Mouse (Mus musculus): ENCODE measurements at regions not wholly inside any gene's neighbourhood (a gene's known extent, or its start where the extent isn't known, plus 50 kb on each side); places are given as distances from the start of the nearest gene placed in this dataset.

GRCm38 (mm10) chr11:114270358-114271072 is 203.7 kb upstream of the Sdk2 start:
- DNase-seq (ENCODE audit: low read depth, low spot score), result no peak

- no peak for DNase-seq (ENCODE audit: low read depth, low spot score)
Measured at GRCm38 (mm10) chr11:114261959-114262358, 195.1 kb upstream of the Sdk2 start.

- no peak for DNase-seq (ENCODE audit: low read depth, low spot score)
Measured at GRCm38 (mm10) chr11:114258218-114258617, 191.4 kb upstream of the Sdk2 start.

- no peak for DNase-seq (ENCODE audit: low read depth, low spot score)
Measured at GRCm38 (mm10) chr11:114257756-114258155, 190.9 kb upstream of the Sdk2 start.

GRCm38 (mm10) chr11:114257061-114257460 is 190.2 kb upstream of the Sdk2 start:
- no peak for DNase-seq (ENCODE audit: low read depth, low spot score)

- no peak for DNase-seq (ENCODE audit: low read depth, low spot score)
Measured at GRCm38 (mm10) chr11:114254344-114254743, 187.5 kb upstream of the Sdk2 start.

- DNase-seq (ENCODE audit: low read depth, low spot score), result no peak
Measured at GRCm38 (mm10) chr11:114251614-114252013, 184.8 kb upstream of the Sdk2 start.

GRCm38 (mm10) chr11:114249215-114249614 is 182.4 kb upstream of the Sdk2 start:
- no peak for DNase-seq (ENCODE audit: low read depth, low spot score)

GRCm38 (mm10) chr11:114248261-114248898 is 181.5 kb upstream of the Sdk2 start:
- DNase-seq (ENCODE audit: low read depth, low spot score), result no peak

- no peak for DNase-seq (ENCODE audit: low read depth, low spot score)
Measured at GRCm38 (mm10) chr11:114239311-114239803, 172.5 kb upstream of the Sdk2 start.

GRCm38 (mm10) chr11:114238801-114239200 is 172.0 kb upstream of the Sdk2 start:
- DNase-seq (ENCODE audit: low read depth, low spot score), result no peak

- DNase-seq (ENCODE audit: low read depth, low spot score), result no peak
Measured at GRCm38 (mm10) chr11:114238316-114238715, 171.5 kb upstream of the Sdk2 start.

GRCm38 (mm10) chr11:114234542-114234910 is 167.7 kb upstream of the Sdk2 start:
- DNase-seq (ENCODE audit: low read depth, low spot score), result no peak

- no peak for DNase-seq (ENCODE audit: low read depth, low spot score)
Measured at GRCm38 (mm10) chr11:114233636-114234541, 167.0 kb upstream of the Sdk2 start.

GRCm38 (mm10) chr11:114231841-114232240 is 165.0 kb upstream of the Sdk2 start:
- no peak for DNase-seq (ENCODE audit: low read depth, low spot score)

- DNase-seq (ENCODE audit: low read depth, low spot score), result no peak
Measured at GRCm38 (mm10) chr11:114229763-114230162, 162.9 kb upstream of the Sdk2 start.

GRCm38 (mm10) chr11:114229196-114229595 is 162.3 kb upstream of the Sdk2 start:
- DNase-seq (ENCODE audit: low read depth, low spot score), result no peak

GRCm38 (mm10) chr11:114226553-114226952 is 159.7 kb upstream of the Sdk2 start:
- DNase-seq (ENCODE audit: low read depth, low spot score), result no peak

- no peak for DNase-seq (ENCODE audit: low read depth, low spot score)
Measured at GRCm38 (mm10) chr11:114224706-114225105, 157.9 kb upstream of the Sdk2 start.

- no peak for DNase-seq (ENCODE audit: low read depth, low spot score)
Measured at GRCm38 (mm10) chr11:114223061-114223460, 156.2 kb upstream of the Sdk2 start.

- no peak for DNase-seq (ENCODE audit: low read depth, low spot score)
Measured at GRCm38 (mm10) chr11:114220466-114220865, 153.6 kb upstream of the Sdk2 start.

Measured in embryo, embryonic 11.5 days (tissue).